Mouse (Mus musculus): Measurements from ENCODE around the gene Fbxl20. TPM values are rescaled to one million over a fixed set of nuclear protein-coding genes. Genes with fewer than 3 reads are reported as not detected.

The Fbxl20 gene
- total RNA-seq, 2 experiments from 2014 or later: 33.2 to 33.6 TPM

GRCm38 (mm10) chr11:98059662-98060061 is 90.5 kb downstream of the Fbxl20 start:
- no peak for DNase-seq (ENCODE audit: extremely low spot score in 1 of 2, low spot score in 2 of 2)
- TF ChIP-seq CTCF (IDR thresholded peaks at IDR 0.05): no peak
- Histone ChIP-seq H3K27ac (peak overlapping the region; percentile 89), H3K4me3 (no peak overlapping the region)
- intact Hi-C loops (cut with DNase I): no loop called here

DNA sequence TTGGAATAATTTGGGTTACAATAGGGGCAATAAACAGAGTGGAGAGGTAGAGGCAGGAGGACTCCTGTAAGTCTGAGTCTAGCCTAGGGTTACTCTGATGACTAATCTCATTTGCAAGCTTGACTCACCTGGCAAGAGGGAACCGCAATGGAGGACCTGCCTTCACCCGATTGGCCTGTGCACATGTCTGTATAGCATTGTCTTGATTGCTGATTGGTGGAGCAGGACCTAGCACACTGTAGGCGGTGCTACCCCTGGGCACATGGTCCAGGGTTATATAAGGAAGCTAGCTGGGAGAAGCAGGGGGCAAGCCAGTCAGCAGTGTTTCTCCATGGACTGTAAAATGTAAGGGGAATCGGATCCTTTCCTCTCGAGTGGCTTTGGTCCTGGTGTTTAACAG is 92.2 kb downstream of the Fbxl20 start:
- no peak for TF ChIP-seq CTCF (IDR thresholded peaks at IDR 0.05)
- Histone ChIP-seq H3K27ac (peak overlapping the region; percentile 80), H3K4me3 (no peak overlapping the region)
- no peak for DNase-seq (ENCODE audit: extremely low spot score in 1 of 2, low spot score in 2 of 2)
- intact Hi-C loops (cut with DNase I): no loop called here

DNA sequence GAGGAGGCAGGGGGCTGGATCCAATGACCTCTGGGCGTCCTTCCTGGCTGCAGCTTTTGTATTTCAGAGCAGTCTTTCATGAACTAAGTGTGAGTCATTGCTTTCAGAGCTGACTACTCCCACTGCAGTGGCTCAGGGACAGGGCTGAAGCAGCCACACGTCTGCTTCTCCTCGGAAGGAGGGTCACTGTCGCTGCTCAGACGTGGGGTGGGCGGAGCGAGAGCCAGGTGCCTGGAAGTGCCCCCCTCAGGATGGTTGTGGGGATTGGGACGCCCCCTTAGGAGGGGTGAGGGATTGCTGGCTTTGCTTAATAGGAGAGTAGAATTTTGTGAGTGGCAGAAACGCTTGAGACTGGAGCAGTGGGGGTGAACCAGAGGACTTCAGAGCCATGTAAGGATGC is 92.7 kb downstream of the Fbxl20 start:
- Histone ChIP-seq H3K27ac (peak overlapping the region; percentile 80), H3K4me3 (no peak overlapping the region)
- DNase-seq (ENCODE audit: extremely low spot score in 1 of 2, low spot score in 2 of 2): peak; percentile 29 to 44
- intact Hi-C loops (cut with DNase I): no loop called here
- no peak for TF ChIP-seq CTCF (IDR thresholded peaks at IDR 0.05)

- intact Hi-C loops (cut with DNase I): no loop called here
- H3K4me3 ChIP-seq: peak within 1 kb of the TSS; percentile 59
- no peak for TF ChIP-seq CTCF (IDR thresholded peaks at IDR 0.05)
- peak within 1 kb of the TSS; percentile 51 for H3K27ac ChIP-seq
- DNase-seq (ENCODE audit: extremely low spot score in 1 of 2, low spot score in 2 of 2): peak; percentile 67 to 68
Measured at GRCm38 (mm10) chr11:98052989-98053834, 97.0 kb downstream of the Fbxl20 start, which contains the start of gene Stac2. Gene Stac2, minus strand, starts transcription at chr11:98053462.

- DNase-seq (ENCODE audit: extremely low spot score in 1 of 2, low spot score in 2 of 2): peak; percentile 38 to 42
- H3K4me3 ChIP-seq: peak overlapping the region; percentile 59
- TF ChIP-seq CTCF (IDR thresholded peaks at IDR 0.05): no peak
- intact Hi-C loops (cut with DNase I): no loop called here
- H3K27ac ChIP-seq: peak overlapping the region; percentile 51
Measured at GRCm38 (mm10) chr11:98052129-98052988, 97.8 kb downstream of the Fbxl20 start.

DNA sequence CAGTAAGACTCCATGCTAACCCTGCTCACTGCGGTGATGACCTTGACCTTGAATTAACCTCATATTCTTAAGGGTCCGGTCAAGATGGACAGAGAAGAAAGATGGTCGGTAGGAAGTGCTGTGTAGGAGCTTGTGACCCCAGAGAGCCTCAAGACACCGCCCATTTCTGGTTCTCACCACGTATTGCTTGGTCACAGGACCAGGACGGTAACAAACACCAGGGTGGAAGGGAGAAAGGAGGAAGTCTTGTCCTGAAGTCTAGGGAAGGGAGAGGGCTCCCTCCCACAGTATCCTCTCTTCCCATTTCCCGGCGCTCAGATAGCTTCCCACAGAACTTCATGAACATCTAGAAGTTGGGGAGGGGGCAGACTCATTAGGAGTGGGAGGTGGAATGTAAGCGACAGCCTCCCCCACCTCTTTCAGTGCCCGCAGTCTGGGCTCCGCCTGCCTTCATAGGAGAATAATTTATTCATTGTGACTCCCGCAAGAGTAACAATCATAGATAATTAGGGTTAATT is 98.5 kb downstream of the Fbxl20 start:
- peak overlapping the region; percentile 59 for H3K4me3 ChIP-seq
- intact Hi-C loops (cut with DNase I): no loop called here
- TF ChIP-seq CTCF (IDR thresholded peaks at IDR 0.05): no peak
- H3K27ac ChIP-seq: peak overlapping the region; percentile 51; the same call in 1 of the 2 replicates
- no peak for DNase-seq (ENCODE audit: extremely low spot score in 1 of 2, low spot score in 2 of 2)

DNA sequence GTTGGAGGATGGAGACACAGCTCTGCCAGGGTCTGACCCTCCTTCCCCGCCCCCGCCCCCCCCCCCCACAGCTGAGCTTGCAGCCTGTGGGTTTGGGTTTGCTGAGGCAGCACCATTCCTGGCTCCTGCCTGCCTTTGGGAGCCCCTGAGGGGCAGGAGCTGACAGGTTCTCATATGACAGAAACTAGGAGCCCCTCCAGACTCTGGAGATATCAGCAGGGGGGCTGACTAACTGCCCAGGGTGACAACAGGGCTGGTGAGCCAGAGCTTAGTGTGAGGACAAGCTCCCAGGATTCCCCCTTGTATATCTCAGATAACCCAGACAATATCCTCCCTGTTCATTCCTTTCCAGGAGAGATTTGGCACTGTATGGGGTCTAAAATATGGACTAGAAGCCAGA is 99.3 kb downstream of the Fbxl20 start:
- intact Hi-C loops (cut with DNase I): no loop called here
- no peak for DNase-seq (ENCODE audit: extremely low spot score in 1 of 2, low spot score in 2 of 2)
- no peak for TF ChIP-seq CTCF (IDR thresholded peaks at IDR 0.05)
- Histone ChIP-seq H3K4me3 (no peak overlapping the region; the same call in 1 of the 2 replicates), H3K27ac (no peak overlapping the region; the same call in 1 of the 2 replicates)

GRCm38 (mm10) chr11:98050520-98050815 is 99.7 kb downstream of the Fbxl20 start:
- H3K4me3 ChIP-seq: no peak overlapping the region
- intact Hi-C loops (cut with DNase I): no loop called here
- DNase-seq (ENCODE audit: extremely low spot score in 1 of 2, low spot score in 2 of 2): no peak
- H3K27ac ChIP-seq: no peak overlapping the region; the same call in 1 of the 2 replicates
- TF ChIP-seq CTCF (IDR thresholded peaks at IDR 0.05): no peak

DNA sequence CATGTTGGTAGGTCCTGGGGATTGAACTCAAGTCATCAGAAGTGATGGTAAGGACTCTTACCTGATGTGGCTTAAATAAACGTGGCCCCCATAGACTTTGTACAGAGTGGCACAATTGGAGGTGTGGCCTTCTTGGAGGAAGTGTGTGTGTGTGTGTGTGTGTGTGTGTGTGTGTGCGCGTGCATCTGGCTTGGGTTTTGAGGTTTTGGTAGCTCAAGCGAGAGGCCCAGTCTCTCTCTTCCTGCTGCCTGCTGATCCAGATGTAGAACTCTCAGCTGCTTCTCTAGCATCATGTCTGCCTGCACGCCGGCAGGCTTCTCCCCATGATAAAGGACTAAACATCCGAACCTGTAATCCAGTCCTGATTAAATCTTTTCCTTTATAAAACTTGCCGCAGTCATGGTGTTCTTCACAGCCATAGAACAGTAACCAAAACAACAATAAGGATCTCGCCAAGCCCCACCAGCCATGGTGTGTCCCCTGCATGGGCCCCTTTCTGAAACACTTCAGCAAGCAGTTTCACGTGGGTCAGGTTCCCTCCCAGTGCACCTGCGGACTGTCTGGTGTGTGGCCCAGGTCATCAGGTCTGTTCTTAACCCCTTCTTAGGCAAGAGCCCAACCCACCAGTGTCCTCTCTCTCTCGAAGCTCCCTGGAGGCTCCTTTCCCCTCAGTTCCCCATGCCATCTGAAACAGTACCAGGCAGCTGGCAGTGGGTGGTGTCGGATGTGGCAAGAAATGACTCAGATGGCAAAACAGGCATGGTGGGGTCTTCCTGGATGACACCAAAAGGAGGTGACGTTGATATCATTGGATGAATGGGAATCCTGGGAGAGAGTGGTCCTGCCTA is 100.3 kb downstream of the Fbxl20 start:
- intact Hi-C loops (cut with DNase I): no loop called here
- Histone ChIP-seq H3K27ac (no peak overlapping the region; the same call in 1 of the 2 replicates), H3K4me3 (no peak overlapping the region)
- DNase-seq (ENCODE audit: extremely low spot score in 1 of 2, low spot score in 2 of 2): peak in 1 of 2 experiments; percentile 48
- no peak for TF ChIP-seq CTCF (IDR thresholded peaks at IDR 0.05)

- Histone ChIP-seq H3K27ac (no peak overlapping the region), H3K4me3 (no peak overlapping the region)
- DNase-seq (ENCODE audit: extremely low spot score in 1 of 2, low spot score in 2 of 2): peak in 1 of 2 experiments; percentile 29
- intact Hi-C loops (cut with DNase I): no loop called here
- TF ChIP-seq CTCF (IDR thresholded peaks at IDR 0.05): no peak; the same call in 1 of the 2 replicates
Measured at GRCm38 (mm10) chr11:98047745-98048144, 102.5 kb downstream of the Fbxl20 start.

DNA sequence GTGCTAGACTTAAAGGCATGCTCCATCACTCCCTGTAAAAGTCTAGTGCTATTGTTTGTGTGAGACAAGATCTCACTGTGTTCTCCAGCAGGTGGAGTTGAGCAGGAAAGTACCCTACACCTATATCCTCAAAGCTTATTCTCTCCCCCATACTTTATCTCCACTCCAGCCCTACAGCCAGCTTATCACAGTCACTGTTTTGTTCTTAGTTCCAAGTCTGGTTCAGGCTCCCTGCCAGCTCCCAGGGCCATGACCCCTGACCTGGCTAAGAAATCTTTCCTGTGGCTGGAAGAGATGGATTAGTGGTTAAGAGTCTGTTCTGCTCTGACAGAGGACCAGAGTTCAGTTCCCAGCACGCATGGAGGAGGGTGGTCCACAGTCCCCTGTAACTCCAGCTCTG is 103.7 kb downstream of the Fbxl20 start:
- H3K4me3 ChIP-seq: no peak overlapping the region
- H3K27ac ChIP-seq: no peak overlapping the region
- intact Hi-C loops (cut with DNase I): no loop called here
- no peak; the same call in 1 of the 2 replicates for TF ChIP-seq CTCF (IDR thresholded peaks at IDR 0.05)
- no peak for DNase-seq (ENCODE audit: extremely low spot score in 1 of 2, low spot score in 2 of 2)
